Mouse (Mus musculus) MEL (cell line): ENCODE results near the gene Prkaa1. TPM values are rescaled to one million over a fixed set of nuclear protein-coding genes. Genes with fewer than 3 reads are reported as not detected.

Experiments
- DNase-seq: peaks from one replicate; pipeline ENCODE4 v3.0.0; 2011; ENCODE audit warnings: low read depth, low spot score
- H3K27ac ChIP-seq: 2 replicates; pipeline ENCODE4 v1.5.1; 2012; ENCODE audit warnings: low read depth, mild to moderate bottlenecking, control low read depth, low read length, moderate library complexity; ENCODE audit not compliant: control insufficient read depth
- H3K27me3 ChIP-seq, 2 experiments: fragments of 150-350 bp in 1 of 2; sonication (generic) in 1 of 2; 2 replicates each; pipeline ENCODE4 v1.6.1; 2012; ENCODE audit warnings: low read length in 2 of 2, mild to moderate bottlenecking in 2 of 2, improper control_type of control experiment in 1 of 2, moderate library complexity in 1 of 2; ENCODE audit not compliant: insufficient read depth in 2 of 2, control insufficient read depth in 1 of 2
- H3K36me3 ChIP-seq, 2 experiments: 2 replicates each; pipeline ENCODE4 v1.6.1; 2012 to 2014; ENCODE audit warnings: low read length in 2 of 2, improper control_type of control experiment in 1 of 2, inconsistent platforms in 1 of 2, mild to moderate bottlenecking in 1 of 2; ENCODE audit not compliant: insufficient read depth in 2 of 2, control insufficient read depth in 1 of 2
- H3K4me1 ChIP-seq, 2 experiments: fragments of 150-350 bp in 1 of 2; sonication (generic) in 1 of 2; 2 replicates each; pipeline ENCODE4 v1.6.1; 2012; ENCODE audit warnings: low read length in 2 of 2, improper control_type of control experiment in 1 of 2, mild to moderate bottlenecking in 1 of 2; ENCODE audit not compliant: insufficient read depth in 2 of 2, control insufficient read depth in 1 of 2
- H3K4me3 ChIP-seq, 2 experiments: fragments of 150-350 bp in 1 of 2; sonication (generic) in 1 of 2; 2 replicates each; pipeline ENCODE4 v1.5.1; 2012; ENCODE audit warnings: low read depth in 2 of 2, low read length in 2 of 2, mild to moderate bottlenecking in 2 of 2, moderate library complexity in 2 of 2, control low read depth in 1 of 2, improper control_type of control experiment in 1 of 2; ENCODE audit not compliant: control insufficient read depth in 1 of 2, insufficient read depth in 1 of 2
- H3K79me2 ChIP-seq: 2 replicates; pipeline ENCODE4 v1.6.1; 2012; ENCODE audit warnings: mild to moderate bottlenecking, low read length, moderate library complexity; ENCODE audit not compliant: control insufficient read depth, poor library complexity, insufficient read depth
- H3K9ac ChIP-seq: 2 replicates; pipeline ENCODE4 v1.6.1; 2012; ENCODE audit warnings: low read depth, mild to moderate bottlenecking, control low read depth, low read length, moderate library complexity; ENCODE audit not compliant: control insufficient read depth, poor library complexity, severe bottlenecking
- H3K9me3 ChIP-seq: fragments of 150-350 bp; sonication (generic); replicated peaks from 2 replicates; pipeline ENCODE4 v1.6.1; 2012; ENCODE audit warnings: mild to moderate bottlenecking, low read length, improper control_type of control experiment, moderate library complexity; ENCODE audit not compliant: insufficient read depth
- CHD1 ChIP-seq: IDR thresholded peaks from 2 replicates; pipeline ENCODE4 v1.6.1; 2012; ENCODE audit warnings: low read depth, mild to moderate bottlenecking, inconsistent platforms, low read length, improper control_type of control experiment
- CHD2 ChIP-seq: IDR thresholded peaks from 2 replicates; pipeline ENCODE4 v1.6.1; 2011; ENCODE audit warnings: low read length, improper control_type of control experiment
- CTCF ChIP-seq, 3 experiments: IDR thresholded peaks in 2 of 3; conservative IDR thresholded peaks in 1 of 3; 2 replicates each; pipeline ENCODE4 v1.5.1; 2011 to 2012; ENCODE audit warnings: low read length in 3 of 3, low read depth in 2 of 3, mild to moderate bottlenecking in 2 of 3, improper control_type of control experiment in 1 of 3, inconsistent platforms in 1 of 3, mixed read lengths in 1 of 3, moderate library complexity in 1 of 3; ENCODE audit not compliant: control insufficient read depth in 1 of 3, insufficient read depth in 1 of 3, poor library complexity in 1 of 3, severe bottlenecking in 1 of 3
- ETS1 ChIP-seq: IDR thresholded peaks from 2 replicates; pipeline ENCODE4 v1.6.1; 2012; ENCODE audit warnings: low read depth, mild to moderate bottlenecking, inconsistent platforms, low read length, improper control_type of control experiment, moderate library complexity
- HCFC1 ChIP-seq: IDR thresholded peaks from 2 replicates; pipeline ENCODE4 v1.6.1; 2012; ENCODE audit warnings: low read depth, mild to moderate bottlenecking, inconsistent platforms, low read length, improper control_type of control experiment, moderate library complexity
- MAX ChIP-seq: IDR thresholded peaks from 2 replicates; pipeline ENCODE4 v1.6.1; 2011; ENCODE audit warnings: low read length, improper control_type of control experiment
- MAZ ChIP-seq: IDR thresholded peaks from 2 replicates; pipeline ENCODE4 v1.6.1; 2012; ENCODE audit warnings: low read depth, mild to moderate bottlenecking, inconsistent platforms, low read length, improper control_type of control experiment
- MYC ChIP-seq: IDR thresholded peaks from 2 replicates; pipeline ENCODE4 v1.6.1; 2011; ENCODE audit warnings: low read depth, mild to moderate bottlenecking, low read length, improper control_type of control experiment, moderate library complexity
- NELFE ChIP-seq: IDR thresholded peaks from 2 replicates; pipeline ENCODE4 v1.6.1; 2011; ENCODE audit warnings: low read depth, low read length, improper control_type of control experiment
- POLR2A ChIP-seq, 2 experiments: IDR thresholded peaks; 2 replicates each; pipeline ENCODE4 v1.6.1; 2011 to 2012; ENCODE audit warnings: low read length in 2 of 2, mild to moderate bottlenecking in 2 of 2, control low read depth in 1 of 2, improper control_type of control experiment in 1 of 2, low read depth in 1 of 2, moderate library complexity in 1 of 2; ENCODE audit not compliant: control insufficient read depth in 1 of 2, insufficient read depth in 1 of 2, poor library complexity in 1 of 2
- POLR2AphosphoS2 ChIP-seq: IDR thresholded peaks from 2 replicates; pipeline ENCODE4 v1.6.1; 2011; ENCODE audit warnings: low read length, improper control_type of control experiment
- POLR2AphosphoS5 ChIP-seq: IDR thresholded peaks from 2 replicates; pipeline ENCODE4 v1.6.1; 2012; ENCODE audit warnings: low read depth, borderline replicate concordance, mild to moderate bottlenecking, inconsistent platforms, low read length, moderate library complexity, mixed read lengths
- RAD21 ChIP-seq: IDR thresholded peaks from 2 replicates; pipeline ENCODE4 v1.6.1; 2011; ENCODE audit warnings: mild to moderate bottlenecking, low read depth, low read length, improper control_type of control experiment
- RCOR1 ChIP-seq: IDR thresholded peaks from 2 replicates; pipeline ENCODE4 v1.6.1; 2012; ENCODE audit warnings: low read depth, mild to moderate bottlenecking, inconsistent platforms, low read length, improper control_type of control experiment
- SIN3A ChIP-seq: IDR thresholded peaks from 2 replicates; pipeline ENCODE4 v1.6.1; 2012; ENCODE audit warnings: low read length, improper control_type of control experiment, inconsistent platforms
- SMC3 ChIP-seq: IDR thresholded peaks from 2 replicates; pipeline ENCODE4 v1.6.1; 2011; ENCODE audit warnings: low read depth, low read length, improper control_type of control experiment
- TBP ChIP-seq: IDR thresholded peaks from 2 replicates; pipeline ENCODE4 v1.8.0; 2011; ENCODE audit warnings: low read depth, low read length, improper control_type of control experiment
- USF1 ChIP-seq: IDR thresholded peaks from 2 replicates; pipeline ENCODE4 v1.6.1; 2014; ENCODE audit warnings: low read depth, mild to moderate bottlenecking, inconsistent platforms, low read length, improper control_type of control experiment, moderate library complexity
- USF2 ChIP-seq, 2 experiments: IDR thresholded peaks; 2 replicates each; pipeline ENCODE4 v1.6.1; 2011 to 2012; ENCODE audit warnings: improper control_type of control experiment in 2 of 2, low read length in 2 of 2, borderline replicate concordance in 1 of 2, inconsistent platforms in 1 of 2, low read depth in 1 of 2, mild to moderate bottlenecking in 1 of 2; ENCODE audit not compliant: insufficient read depth in 1 of 2
- ZC3H11A ChIP-seq: IDR thresholded peaks from 2 replicates; pipeline ENCODE4 v1.6.1; 2012; ENCODE audit warnings: low read depth, mild to moderate bottlenecking, inconsistent platforms, low read length, improper control_type of control experiment
- ZKSCAN1 ChIP-seq: IDR thresholded peaks from 2 replicates; pipeline ENCODE4 v1.6.1; 2012; ENCODE audit warnings: low read depth, mild to moderate bottlenecking, inconsistent platforms, low read length, improper control_type of control experiment, moderate library complexity
- ZMIZ1 ChIP-seq: IDR thresholded peaks from 2 replicates; pipeline ENCODE4 v1.6.1; 2012; ENCODE audit warnings: low read depth, mild to moderate bottlenecking, inconsistent platforms, low read length, improper control_type of control experiment, moderate library complexity
- ZNF384 ChIP-seq: IDR thresholded peaks from 2 replicates; pipeline ENCODE4 v1.6.1; 2012; ENCODE audit warnings: low read depth, mild to moderate bottlenecking, inconsistent platforms, low read length, improper control_type of control experiment
- polyA plus RNA-seq, 2 experiments: library from polyadenylated mRNA; stranded (reverse) in 1 of 2; unstranded in 1 of 2; fragments of >175 nt in 1 of 2; fragments of >200 nt in 1 of 2; gene quantifications; 2 replicates each; pipeline versions ENCODE4 v1.2.1 to v1.2.4; 2012; ENCODE audit warnings: low replicate concordance in 2 of 2, low read depth in 1 of 2; ENCODE audit not compliant: insufficient read length in 2 of 2, insufficient read depth in 1 of 2, missing spikeins in 1 of 2
- total RNA-seq: library from RNA; depleted of rRNA; stranded (reverse); fragments of 300-350 nt; gene quantifications from 2 replicates; pipeline ENCODE4 v1.2.3, GENCODE M21; 2012

Gene Prkaa1
- total and polyA plus RNA-seq, 3 experiments: 18.3 to 23.0 TPM; not detected in 1

GRCm38 (mm10) chr15:5188029-5188428 is 44.4 kb downstream of the Prkaa1 start (continued):
- TF ChIP-seq ZC3H11A (no peak), ZKSCAN1 (no peak), USF1 (peak; percentile 36; the same call in 1 of the 2 replicates), SIN3A (peak; percentile 85)

- no peak overlapping the region for H3K27ac ChIP-seq
- peaks cover 0 to 24% of the 10 kb centered on the region in 2 experiments; a peak in 2 of 4 replicates for H3K36me3 ChIP-seq
- H3K79me2 ChIP-seq: peaks cover 3% of the 10 kb centered on the region; the same call in 1 of the 2 replicates
- H3K27me3 ChIP-seq: no peaks in the 10 kb centered on the region
- H3K9ac ChIP-seq: no peak overlapping the region
- no peaks in the 10 kb centered on the region for H3K9me3 ChIP-seq
- peaks cover 7 to 9% of the 10 kb centered on the region in 2 experiments for H3K4me1 ChIP-seq
- H3K4me3 ChIP-seq: no peak overlapping the region
- TF ChIP-seq USF2 (IDR thresholded peaks at IDR 0.05; ENCODE audit: borderline replicate concordance in 1 of 2, insufficient read depth in 1 of 2, low read depth in 1 of 2, low read length in 2 of 2) (no peak), CHD1 (no peak), ZC3H11A (0 out of 2 replicates have a peak, but pooled peaks have one; percentile 5), CTCF (IDR thresholded peaks at IDR 0.05 in 2 of 3, conservative IDR thresholded peaks at IDR 0.05 in 1 of 3; ENCODE audit: control insufficient read depth in 1 of 3, insufficient read depth in 1 of 3, low read depth in 2 of 3, low read length in 3 of 3, poor library complexity in 1 of 3, severe bottlenecking in 1 of 3) (peak in 2 of 3 experiments; percentile 26 to 40; a peak in 3 of 6 replicates), SMC3 (peak; percentile 36), HCFC1 (no peak)
- DNase-seq: peak; percentile 31
These were observed 45.9 kb downstream of the Prkaa1 start for GRCm38 (mm10) chr15:5189504-5190093.

- Histone ChIP-seq H3K79me2 (no peaks in the 10 kb centered on the region), H3K4me3 (no peak overlapping the region), H3K36me3 (peaks cover 0 to 16% of the 10 kb centered on the region in 2 experiments; a peak in 2 of 4 replicates), H3K27ac (no peak overlapping the region)
- TF ChIP-seq CHD2 (no peak), POLR2AphosphoS2 (no peak), ETS1 (no peak), ZMIZ1 (no peak), USF2 (IDR thresholded peaks at IDR 0.05; ENCODE audit: borderline replicate concordance in 1 of 2, insufficient read depth in 1 of 2, low read depth in 1 of 2, low read length in 2 of 2) (no peak), MAZ (no peak), MYC (no peak), RCOR1 (no peak), SMC3 (peak; percentile 61), TBP (no peak), POLR2AphosphoS5 (no peak), ZC3H11A (peak; percentile 48; the same call in 1 of the 2 replicates), NELFE (no peak), ZNF384 (no peak), MAX (no peak), CTCF (IDR thresholded peaks at IDR 0.05 in 2 of 3, conservative IDR thresholded peaks at IDR 0.05 in 1 of 3; ENCODE audit: control insufficient read depth in 1 of 3, insufficient read depth in 1 of 3, low read depth in 2 of 3, low read length in 3 of 3, poor library complexity in 1 of 3, severe bottlenecking in 1 of 3) (peak; percentile 1 to 69 (median 52); a peak in 4 of 6 replicates), RAD21 (peak; percentile 77), SIN3A (no peak), POLR2A (IDR thresholded peaks at IDR 0.05; ENCODE audit: control insufficient read depth in 1 of 2, insufficient read depth in 1 of 2, low read depth in 1 of 2, low read length in 2 of 2, poor library complexity in 1 of 2) (no peak)
- TF ChIP-seq, all 39 proteins: peak for 4
- Histone ChIP-seq H3K9ac (no peak overlapping the region), H3K9me3 (no peaks in the 10 kb centered on the region), H3K27me3 (no peaks in the 10 kb centered on the region), H3K4me1 (peaks cover 2 to 6% of the 10 kb centered on the region in 2 experiments; a peak in 1 of 4 replicates)
- DNase-seq: peak; percentile 55
These were observed 50.2 kb downstream of the Prkaa1 start for GRCm38 (mm10) chr15:5193833-5194232.
